Mouse (Mus musculus) MEL (cell line): ENCODE measurements at regions not wholly inside any gene's neighbourhood (a gene's known extent, or its start where the extent isn't known, plus 50 kb on each side); places are given as distances from the start of the nearest gene placed in this dataset.

Experiments used
- DNase-seq: peaks from one replicate; pipeline ENCODE4 v3.0.0; 2011; ENCODE audit warnings: low read depth, low spot score
- H3K27ac ChIP-seq: 2 replicates; pipeline ENCODE4 v1.5.1; 2012; ENCODE audit warnings: low read depth, mild to moderate bottlenecking, control low read depth, low read length, moderate library complexity; ENCODE audit not compliant: control insufficient read depth
- H3K27me3 ChIP-seq, 2 experiments: fragments of 150-350 bp in 1 of 2; sonication (generic) in 1 of 2; 2 replicates each; pipeline ENCODE4 v1.6.1; 2012; ENCODE audit warnings: low read length in 2 of 2, mild to moderate bottlenecking in 2 of 2, improper control_type of control experiment in 1 of 2, moderate library complexity in 1 of 2; ENCODE audit not compliant: insufficient read depth in 2 of 2, control insufficient read depth in 1 of 2
- H3K36me3 ChIP-seq, 2 experiments: 2 replicates each; pipeline ENCODE4 v1.6.1; 2012 to 2014; ENCODE audit warnings: low read length in 2 of 2, improper control_type of control experiment in 1 of 2, inconsistent platforms in 1 of 2, mild to moderate bottlenecking in 1 of 2; ENCODE audit not compliant: insufficient read depth in 2 of 2, control insufficient read depth in 1 of 2
- H3K4me1 ChIP-seq, 2 experiments: fragments of 150-350 bp in 1 of 2; sonication (generic) in 1 of 2; 2 replicates each; pipeline ENCODE4 v1.6.1; 2012; ENCODE audit warnings: low read length in 2 of 2, improper control_type of control experiment in 1 of 2, mild to moderate bottlenecking in 1 of 2; ENCODE audit not compliant: insufficient read depth in 2 of 2, control insufficient read depth in 1 of 2
- H3K4me3 ChIP-seq, 2 experiments: fragments of 150-350 bp in 1 of 2; sonication (generic) in 1 of 2; 2 replicates each; pipeline ENCODE4 v1.5.1; 2012; ENCODE audit warnings: low read depth in 2 of 2, low read length in 2 of 2, mild to moderate bottlenecking in 2 of 2, moderate library complexity in 2 of 2, control low read depth in 1 of 2, improper control_type of control experiment in 1 of 2; ENCODE audit not compliant: control insufficient read depth in 1 of 2, insufficient read depth in 1 of 2
- H3K79me2 ChIP-seq: 2 replicates; pipeline ENCODE4 v1.6.1; 2012; ENCODE audit warnings: mild to moderate bottlenecking, low read length, moderate library complexity; ENCODE audit not compliant: control insufficient read depth, poor library complexity, insufficient read depth
- H3K9ac ChIP-seq: 2 replicates; pipeline ENCODE4 v1.6.1; 2012; ENCODE audit warnings: low read depth, mild to moderate bottlenecking, control low read depth, low read length, moderate library complexity; ENCODE audit not compliant: control insufficient read depth, poor library complexity, severe bottlenecking
- H3K9me3 ChIP-seq: fragments of 150-350 bp; sonication (generic); replicated peaks from 2 replicates; pipeline ENCODE4 v1.6.1; 2012; ENCODE audit warnings: mild to moderate bottlenecking, low read length, improper control_type of control experiment, moderate library complexity; ENCODE audit not compliant: insufficient read depth
- BHLHE40 ChIP-seq: IDR thresholded peaks from 2 replicates; pipeline ENCODE4 v1.6.1; 2012; ENCODE audit warnings: low read depth, mild to moderate bottlenecking, inconsistent platforms, low read length, improper control_type of control experiment, borderline replicate concordance
- CHD1 ChIP-seq: IDR thresholded peaks from 2 replicates; pipeline ENCODE4 v1.6.1; 2012; ENCODE audit warnings: low read depth, mild to moderate bottlenecking, inconsistent platforms, low read length, improper control_type of control experiment
- CHD2 ChIP-seq: IDR thresholded peaks from 2 replicates; pipeline ENCODE4 v1.6.1; 2011; ENCODE audit warnings: low read length, improper control_type of control experiment
- E2F4 ChIP-seq: IDR thresholded peaks from 2 replicates; pipeline ENCODE4 v1.6.1; 2011; ENCODE audit warnings: low read depth, low read length, improper control_type of control experiment, borderline replicate concordance
- ELF1 ChIP-seq: IDR thresholded peaks from 2 replicates; pipeline ENCODE4 v1.6.1; 2014; ENCODE audit warnings: low read depth, mild to moderate bottlenecking, inconsistent platforms, low read length, improper control_type of control experiment, moderate library complexity
- EP300 ChIP-seq, 2 experiments: IDR thresholded peaks; 2 replicates each; pipeline ENCODE4 v1.6.1; 2011; ENCODE audit warnings: improper control_type of control experiment in 2 of 2, low read length in 2 of 2, low read depth in 1 of 2, mild to moderate bottlenecking in 1 of 2
- ETS1 ChIP-seq: IDR thresholded peaks from 2 replicates; pipeline ENCODE4 v1.6.1; 2012; ENCODE audit warnings: low read depth, mild to moderate bottlenecking, inconsistent platforms, low read length, improper control_type of control experiment, moderate library complexity
- GATA1 ChIP-seq: IDR thresholded peaks from 2 replicates; pipeline ENCODE4 v1.6.1; 2011; ENCODE audit warnings: low read depth, low read length, improper control_type of control experiment
- HCFC1 ChIP-seq: IDR thresholded peaks from 2 replicates; pipeline ENCODE4 v1.6.1; 2012; ENCODE audit warnings: low read depth, mild to moderate bottlenecking, inconsistent platforms, low read length, improper control_type of control experiment, moderate library complexity
- KAT2A ChIP-seq: conservative IDR thresholded peaks from 2 replicates; pipeline ENCODE4 v1.6.1; 2012; ENCODE audit warnings: low read depth, low read length, improper control_type of control experiment, inconsistent platforms
- MAZ ChIP-seq: IDR thresholded peaks from 2 replicates; pipeline ENCODE4 v1.6.1; 2012; ENCODE audit warnings: low read depth, mild to moderate bottlenecking, inconsistent platforms, low read length, improper control_type of control experiment
- MEF2A ChIP-seq: IDR thresholded peaks from 2 replicates; pipeline ENCODE4 v1.6.1; 2014; ENCODE audit warnings: low read depth, mild to moderate bottlenecking, inconsistent platforms, low read length, improper control_type of control experiment; ENCODE audit not compliant: poor library complexity, insufficient replicate concordance, severe bottlenecking; ENCODE audit errors: extremely low read depth
- MXI1 ChIP-seq: IDR thresholded peaks from 2 replicates; pipeline ENCODE4 v1.6.1; 2011; ENCODE audit warnings: mild to moderate bottlenecking, low read depth, low read length, improper control_type of control experiment
- MYB ChIP-seq: IDR thresholded peaks from 2 replicates; pipeline ENCODE4 v1.6.1; 2011; ENCODE audit warnings: mild to moderate bottlenecking, low read depth, low read length, improper control_type of control experiment
- MYC ChIP-seq: IDR thresholded peaks from 2 replicates; pipeline ENCODE4 v1.6.1; 2011; ENCODE audit warnings: low read depth, mild to moderate bottlenecking, low read length, improper control_type of control experiment, moderate library complexity
- NELFE ChIP-seq: IDR thresholded peaks from 2 replicates; pipeline ENCODE4 v1.6.1; 2011; ENCODE audit warnings: low read depth, low read length, improper control_type of control experiment
- POLR2A ChIP-seq, 2 experiments: IDR thresholded peaks; 2 replicates each; pipeline ENCODE4 v1.6.1; 2011 to 2012; ENCODE audit warnings: low read length in 2 of 2, mild to moderate bottlenecking in 2 of 2, control low read depth in 1 of 2, improper control_type of control experiment in 1 of 2, low read depth in 1 of 2, moderate library complexity in 1 of 2; ENCODE audit not compliant: control insufficient read depth in 1 of 2, insufficient read depth in 1 of 2, poor library complexity in 1 of 2
- POLR2AphosphoS2 ChIP-seq: IDR thresholded peaks from 2 replicates; pipeline ENCODE4 v1.6.1; 2011; ENCODE audit warnings: low read length, improper control_type of control experiment
- SMC3 ChIP-seq: IDR thresholded peaks from 2 replicates; pipeline ENCODE4 v1.6.1; 2011; ENCODE audit warnings: low read depth, low read length, improper control_type of control experiment
- TAL1 ChIP-seq: IDR thresholded peaks from 2 replicates; pipeline ENCODE4 v1.6.1; 2012; ENCODE audit warnings: mild to moderate bottlenecking, inconsistent platforms, low read length, moderate library complexity, mixed read lengths
- TBP ChIP-seq: IDR thresholded peaks from 2 replicates; pipeline ENCODE4 v1.8.0; 2011; ENCODE audit warnings: low read depth, low read length, improper control_type of control experiment
- TCF12 ChIP-seq: IDR thresholded peaks from 2 replicates; pipeline ENCODE4 v1.6.1; 2014; ENCODE audit warnings: low read depth, mild to moderate bottlenecking, inconsistent platforms, low read length, improper control_type of control experiment, moderate library complexity
- UBTF ChIP-seq: IDR thresholded peaks from 2 replicates; pipeline ENCODE4 v1.6.1; 2012; ENCODE audit warnings: low read depth, mild to moderate bottlenecking, inconsistent platforms, low read length, improper control_type of control experiment, moderate library complexity, borderline replicate concordance; ENCODE audit not compliant: insufficient read depth
- USF1 ChIP-seq: IDR thresholded peaks from 2 replicates; pipeline ENCODE4 v1.6.1; 2014; ENCODE audit warnings: low read depth, mild to moderate bottlenecking, inconsistent platforms, low read length, improper control_type of control experiment, moderate library complexity
- ZC3H11A ChIP-seq: IDR thresholded peaks from 2 replicates; pipeline ENCODE4 v1.6.1; 2012; ENCODE audit warnings: low read depth, mild to moderate bottlenecking, inconsistent platforms, low read length, improper control_type of control experiment
- ZMIZ1 ChIP-seq: IDR thresholded peaks from 2 replicates; pipeline ENCODE4 v1.6.1; 2012; ENCODE audit warnings: low read depth, mild to moderate bottlenecking, inconsistent platforms, low read length, improper control_type of control experiment, moderate library complexity

DNA sequence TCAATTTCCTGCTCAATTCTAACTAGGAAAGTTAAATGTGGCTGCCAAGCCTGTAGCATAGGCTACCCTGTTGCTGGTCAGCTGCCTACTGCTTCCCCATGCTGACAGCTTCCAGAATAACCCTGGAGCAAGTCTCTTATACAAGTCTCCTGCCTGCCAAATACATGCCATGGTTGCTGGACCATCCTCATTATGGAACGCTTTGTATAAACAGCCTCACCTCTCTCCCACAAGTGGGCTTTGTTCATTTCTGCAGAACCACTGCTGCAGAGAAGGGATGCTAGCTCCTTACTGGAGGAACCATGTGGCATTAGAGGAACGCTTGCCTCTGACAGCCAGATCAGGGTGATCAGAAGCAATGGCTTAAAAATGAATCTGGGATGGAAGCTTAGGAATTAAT lies 1492.4 kb upstream of the Gm6569 start:
- no peaks in the 10 kb centered on the region for H3K79me2 ChIP-seq
- H3K4me3 ChIP-seq, result no peak overlapping the region
- no peak overlapping the region for H3K9ac ChIP-seq
- H3K9me3 ChIP-seq, result no peaks in the 10 kb centered on the region
- no peak overlapping the region for H3K27ac ChIP-seq
- peaks cover 0 to 22% of the 10 kb centered on the region in 2 experiments; a peak in 2 of 4 replicates for H3K36me3 ChIP-seq
- DNase-seq, result no peak
- no peaks in the 10 kb centered on the region for H3K27me3 ChIP-seq
- H3K4me1 ChIP-seq, result peaks cover 0 to 19% of the 10 kb centered on the region in 2 experiments; a peak in 2 of 4 replicates
- TF ChIP-seq ZMIZ1, result no peak
- no peak for TF ChIP-seq MYB
- TF ChIP-seq E2F4, result no peak
- TF ChIP-seq GATA1, result no peak
- no peak for TF ChIP-seq CHD2

DNA sequence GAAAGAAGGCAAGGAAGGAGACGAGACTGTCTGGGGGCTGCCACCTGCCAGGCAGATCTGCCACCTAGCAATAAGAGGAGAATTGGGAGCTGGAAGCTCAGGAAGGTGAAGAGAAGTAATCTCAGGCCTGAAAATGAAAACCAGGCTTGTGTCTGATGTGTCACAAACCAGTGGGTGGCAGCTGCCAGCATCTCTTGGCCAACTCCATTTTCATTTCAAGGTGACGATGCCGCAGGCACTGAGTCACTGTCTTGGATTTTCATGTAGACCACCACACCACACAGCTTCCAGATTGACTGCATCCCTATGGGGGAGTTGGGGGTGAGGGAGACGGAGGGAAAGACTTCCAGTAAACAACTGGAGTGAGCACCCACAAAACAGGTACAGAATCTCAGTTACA lies 1491.9 kb upstream of the Gm6569 start:
- Histone ChIP-seq H3K79me2 (no peaks in the 10 kb centered on the region), H3K4me1 (peaks cover 0 to 17% of the 10 kb centered on the region in 2 experiments; a peak in 2 of 4 replicates), H3K9ac (no peak overlapping the region), H3K36me3 (peaks cover 0 to 20% of the 10 kb centered on the region in 2 experiments; a peak in 2 of 4 replicates), H3K27me3 (no peaks in the 10 kb centered on the region), H3K27ac (no peak overlapping the region), H3K4me3 (no peak overlapping the region), H3K9me3 (no peaks in the 10 kb centered on the region)
- TF ChIP-seq ETS1 (no peak), UBTF (no peak), TBP (no peak), GATA1 (no peak), NELFE (no peak), ELF1 (no peak), SMC3 (no peak), KAT2A (no peak), EP300 (IDR thresholded peaks at IDR 0.05; ENCODE audit: low read depth in 1 of 2, low read length in 2 of 2) (no peak), BHLHE40 (no peak), POLR2A (IDR thresholded peaks at IDR 0.05; ENCODE audit: control insufficient read depth in 1 of 2, insufficient read depth in 1 of 2, low read depth in 1 of 2, low read length in 2 of 2, poor library complexity in 1 of 2) (no peak), POLR2AphosphoS2 (no peak), MXI1 (no peak)
- no peak for DNase-seq

DNA sequence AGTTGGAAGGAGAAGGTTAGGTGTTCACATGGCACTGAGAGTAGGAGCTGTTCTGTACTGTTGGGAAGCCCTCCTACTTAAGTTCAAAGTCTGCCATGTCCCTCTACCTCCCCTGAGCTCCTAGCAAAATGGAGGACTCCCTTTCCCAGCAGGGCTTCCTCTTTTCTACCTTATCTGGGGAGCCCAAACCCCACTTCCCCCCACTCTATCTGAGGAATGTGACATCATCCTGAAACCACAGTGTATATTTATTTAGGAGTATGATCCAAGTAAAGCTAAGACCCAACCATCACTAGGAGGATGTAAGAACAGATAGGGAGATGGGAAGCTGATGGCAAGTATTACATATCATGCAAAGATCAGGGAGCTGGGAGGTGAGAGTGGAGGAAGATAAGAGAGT lies 1490.6 kb upstream of the Gm6569 start:
- no peaks in the 10 kb centered on the region for H3K27me3 ChIP-seq
- peak; percentile 57 for DNase-seq
- peaks cover 0 to 13% of the 10 kb centered on the region in 2 experiments; a peak in 2 of 4 replicates for H3K4me1 ChIP-seq
- H3K27ac ChIP-seq, result peak overlapping the region; percentile 33; the same call in 1 of the 2 replicates
- no peaks in the 10 kb centered on the region for H3K9me3 ChIP-seq
- H3K4me3 ChIP-seq, result no peak overlapping the region
- no peak overlapping the region for H3K9ac ChIP-seq
- peaks cover 0 to 14% of the 10 kb centered on the region in 2 experiments; a peak in 2 of 4 replicates for H3K36me3 ChIP-seq
- H3K79me2 ChIP-seq, result no peaks in the 10 kb centered on the region
- TF ChIP-seq USF1 (no peak), GATA1 (peak; percentile 86), POLR2AphosphoS2 (no peak), MYC (no peak), NELFE (no peak), TCF12 (peak; percentile 79), MEF2A (no peak), ELF1 (no peak), ZC3H11A (no peak), HCFC1 (no peak), MAZ (no peak), POLR2A (IDR thresholded peaks at IDR 0.05; ENCODE audit: control insufficient read depth in 1 of 2, insufficient read depth in 1 of 2, low read depth in 1 of 2, low read length in 2 of 2, poor library complexity in 1 of 2) (no peak), CHD1 (no peak), CHD2 (no peak), TBP (no peak), TAL1 (peak; percentile 70)
